In the genomic region with DNA sequence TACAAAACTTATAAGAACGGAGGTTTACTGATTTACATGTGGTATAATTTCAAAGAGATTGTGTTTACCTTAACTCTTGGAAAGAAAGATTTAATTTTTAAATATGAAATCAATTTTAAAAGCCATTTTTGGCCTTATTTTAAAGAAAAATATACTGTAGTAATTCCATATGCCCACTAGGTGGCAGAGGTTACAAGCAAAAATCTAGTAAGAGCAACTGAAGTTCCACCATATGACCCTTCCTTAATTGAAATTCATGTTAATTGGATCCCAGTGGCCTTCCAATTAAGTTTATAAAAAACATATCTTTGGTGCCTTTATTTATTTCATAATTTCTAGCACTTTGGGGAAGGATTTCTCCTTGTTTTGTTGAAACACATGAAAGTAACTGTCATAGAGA, we compare ENCODE assay signal across 10 mouse cellular contexts.
A peak's percentile ranks its signal among the peaks of the same experiment; 100 is the strongest.
DNase-seq lines count a peak whose midpoint lies in the region; ATAC-seq and TF ChIP-seq lines count a peak whose summit lies in the region.
"Had no signal": no experiment of that assay in that cellular context is flagged by ENCODE, and none has a peak within 500 bp of the region (broad histone marks: within the 10 kb centered on the region; RNA-seq: fewer than 3 reads in every experiment).

No protein-coding gene starts in this region.

- H3K9ac ChIP-seq in liver, embryonic 14.5 days (replicated peaks), result no peak overlapping the region
- no peak overlapping the region for H3K9ac ChIP-seq in liver, embryonic 12.5 days
- H3K9ac ChIP-seq: stomach, embryonic 15.5 days had no signal

- DNase-seq in cerebellum, adult 9-10 months, result peak; percentile 31
- no peak for DNase-seq in cerebellum, postnatal 25 days
- DNase-seq in liver, embryonic 14.5 days (ENCODE audit: low read depth in 3 of 3, low spot score in 3 of 3), result no peak
- DNase-seq in brain, embryonic 14.5 days (ENCODE audit: low read depth), result peak; percentile 67
- DNase-seq in mesoderm, embryonic 11.5 days (ENCODE audit: low read depth, low spot score), result peak; percentile 12
- DNase-seq in kidney, postnatal 25 days, result no peak
- DNase-seq in kidney, postnatal 4 days, result no peak
- DNase-seq: adrenal gland, adult 8-10 months had no signal

- ATAC-seq in liver, embryonic 14.5 days (ENCODE audit: insufficient read depth), result no peak
- no peak for ATAC-seq in liver, embryonic 12.5 days

- no peak overlapping the region for H3K4me2 ChIP-seq in liver, embryonic 14.5 days (ENCODE audit: low read depth)
- H3K4me2 ChIP-seq in liver, embryonic 12.5 days, result no peak overlapping the region
- H3K4me2 ChIP-seq: stomach, embryonic 15.5 days had no signal

- peak; percentile 22; the same call in 1 of the 2 replicates for TF ChIP-seq CTCF in liver, embryonic 14.5 days (IDR thresholded peaks at IDR 0.05; ENCODE audit: low read depth)
- no peak for TF ChIP-seq CTCF in brain, embryonic 14.5 days (IDR thresholded peaks at IDR 0.05; ENCODE audit: borderline replicate concordance, extremely low read depth, insufficient read depth, insufficient read length)

- no peak for TF ChIP-seq POLR2A in brain, embryonic 14.5 days (IDR thresholded peaks at IDR 0.05; ENCODE audit: borderline replicate concordance, extremely low read depth, insufficient read depth, insufficient read length, poor library complexity, severe bottlenecking)

- no peaks in the 10 kb centered on the region for H3K9me3 ChIP-seq in liver, embryonic 14.5 days (ENCODE audit: control insufficient read depth, low read length)
- H3K9me3 ChIP-seq in liver, embryonic 12.5 days (replicated peaks), result no peaks in the 10 kb centered on the region
- H3K9me3 ChIP-seq: stomach, embryonic 15.5 days had no signal

- H3K36me3 ChIP-seq in liver, embryonic 14.5 days (replicated peaks; ENCODE audit: control insufficient read depth, insufficient read depth, low read depth), result no peaks in the 10 kb centered on the region
- no peaks in the 10 kb centered on the region for H3K36me3 ChIP-seq in liver, embryonic 12.5 days
- H3K36me3 ChIP-seq: stomach, embryonic 15.5 days had no signal

- no peak overlapping the region for H3K27ac ChIP-seq in liver, embryonic 14.5 days
- H3K27ac ChIP-seq in liver, embryonic 12.5 days, result no peak overlapping the region
- H3K27ac ChIP-seq: stomach, embryonic 15.5 days had no signal

- no peak overlapping the region for H3K4me3 ChIP-seq in liver, embryonic 14.5 days (ENCODE audit: insufficient read depth in 1 of 2, low read depth in 2 of 2, low read length in 2 of 2)
- H3K4me3 ChIP-seq in liver, embryonic 12.5 days, result no peak overlapping the region
- H3K4me3 ChIP-seq: stomach, embryonic 15.5 days had no signal

- 30% methylated on average over 1 of the region's 1 CpGs for WGBS in liver, embryonic 14.5 days (ENCODE audit: insufficient replicate concordance)
- 8% methylated on average over 1 of the region's 1 CpGs for WGBS in liver, embryonic 12.5 days (ENCODE audit: insufficient replicate concordance)

- TF ChIP-seq EP300 in liver, embryonic 14.5 days (IDR thresholded peaks at IDR 0.05; ENCODE audit: low read depth), result no peak

- H3K4me1 ChIP-seq in liver, embryonic 14.5 days (replicated peaks; ENCODE audit: control insufficient read depth in 2 of 2, insufficient read depth in 2 of 2, low read length in 1 of 2), result no peaks in the 10 kb centered on the region
- no peaks in the 10 kb centered on the region for H3K4me1 ChIP-seq in liver, embryonic 12.5 days
- H3K4me1 ChIP-seq: stomach, embryonic 15.5 days had no signal

- H3K27me3 ChIP-seq in liver, embryonic 14.5 days (ENCODE audit: control insufficient read depth, insufficient read depth, low read length), result no peaks in the 10 kb centered on the region
- no peaks in the 10 kb centered on the region for H3K27me3 ChIP-seq in liver, embryonic 12.5 days (replicated peaks)
- H3K27me3 ChIP-seq: stomach, embryonic 15.5 days had no signal

Comparison
In these comparisons a context has a peak if more than half of its experiments do, and no peak if none do; other contexts are left out.
1. DNase-seq: peak in cerebellum, adult 9-10 months (single experiment), brain, embryonic 14.5 days (single experiment) and mesoderm, embryonic 11.5 days (single experiment); none in cerebellum, postnatal 25 days (0 of 2), liver, embryonic 14.5 days (0 of 3), kidney, postnatal 25 days (0 of 2) and kidney, postnatal 4 days (0 of 2).